Mouse (Mus musculus) bone marrow, adult 2 months (tissue): ENCODE results near the gene Manba.

ENCODE experiments used
- CTCF ChIP-seq: fragments of 200-500 bp; IDR thresholded peaks from 2 replicates; pipeline ENCODE4 v1.5.1; 2011; ENCODE audit warnings: low read length, control low read depth; ENCODE audit not compliant: control insufficient read depth, insufficient read depth
- POLR2A ChIP-seq: fragments of 200-500 bp; IDR thresholded peaks from 2 replicates; pipeline ENCODE4 v1.6.1; 2011; ENCODE audit warnings: low read depth, mild to moderate bottlenecking, control low read depth, low read length, borderline replicate concordance; ENCODE audit not compliant: control insufficient read depth

DNA sequence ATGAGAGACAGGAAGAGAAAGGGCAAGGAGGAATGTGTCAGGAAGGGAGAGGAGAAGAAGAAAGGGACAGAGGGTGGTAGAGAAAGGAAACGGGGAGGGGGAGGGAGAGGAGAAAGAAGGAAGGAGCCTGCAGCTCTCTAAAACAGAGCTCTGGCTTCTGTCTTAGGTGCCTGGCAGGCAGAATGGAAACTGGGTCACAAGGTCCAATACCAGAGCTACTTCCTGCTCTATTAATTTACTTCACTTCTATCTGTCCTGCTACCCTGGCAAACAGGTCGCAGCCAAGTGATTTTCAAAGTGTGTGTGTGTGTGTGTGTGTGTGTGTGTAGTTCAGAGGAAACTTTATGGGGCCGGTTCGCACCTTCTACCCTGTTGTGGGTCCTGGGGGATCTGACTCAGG lies 93.8 kb downstream of the Manba start:
- TF ChIP-seq CTCF = no peak
- no peak for TF ChIP-seq POLR2A
